13 mouse cellular contexts compared by ENCODE assay signal in genomic region chr9:52935082-52935481, GRCm38 (mm10).
"Had no signal": no experiment of that assay in that cellular context is flagged by ENCODE, and none has a peak within 500 bp of the region (broad histone marks: within the 10 kb centered on the region; RNA-seq: fewer than 3 reads in every experiment).

No protein-coding gene starts in this region.

- DNase-seq: kidney, adult 11 months; kidney, adult 8-10 months; kidney, postnatal 14 days; kidney, postnatal 4 days; layer of hippocampus, postnatal 36 days; liver, embryonic 13.5 days; lung, adult 2 months; thymus, adult 18-20 months; thymus, postnatal 36 days had no signal

- H3K27ac ChIP-seq: kidney, embryonic 15.5 days; layer of hippocampus, adult 2 months; left cerebral cortex, adult 2 months; liver, embryonic 13.5 days; macrophage had no signal

- H3K4me2 ChIP-seq: kidney, embryonic 15.5 days; liver, embryonic 13.5 days had no signal

- H3K4me3 ChIP-seq: kidney, embryonic 15.5 days; layer of hippocampus, adult 2 months; left cerebral cortex, adult 2 months; liver, embryonic 13.5 days had no signal

- H3K27me3 ChIP-seq: kidney, embryonic 15.5 days; liver, embryonic 13.5 days had no signal

- H3K36me3 ChIP-seq: kidney, embryonic 15.5 days; liver, embryonic 13.5 days had no signal

- H3K9ac ChIP-seq: kidney, embryonic 15.5 days; liver, embryonic 13.5 days had no signal

- H3K9me3 ChIP-seq: kidney, embryonic 15.5 days; liver, embryonic 13.5 days had no signal

- H3K4me1 ChIP-seq: kidney, embryonic 15.5 days; liver, embryonic 13.5 days had no signal
